Mouse (Mus musculus) urinary bladder, postnatal 4 days (tissue): Measurements from ENCODE around the gene Vmn2r1.

Source experiments
- DNase-seq, 2 experiments: peaks; one replicate each; pipeline ENCODE4 v3.0.0; 2021 to 2022; ENCODE audit warnings: low spot score in 2 of 2

The Vmn2r1 gene

DNA sequence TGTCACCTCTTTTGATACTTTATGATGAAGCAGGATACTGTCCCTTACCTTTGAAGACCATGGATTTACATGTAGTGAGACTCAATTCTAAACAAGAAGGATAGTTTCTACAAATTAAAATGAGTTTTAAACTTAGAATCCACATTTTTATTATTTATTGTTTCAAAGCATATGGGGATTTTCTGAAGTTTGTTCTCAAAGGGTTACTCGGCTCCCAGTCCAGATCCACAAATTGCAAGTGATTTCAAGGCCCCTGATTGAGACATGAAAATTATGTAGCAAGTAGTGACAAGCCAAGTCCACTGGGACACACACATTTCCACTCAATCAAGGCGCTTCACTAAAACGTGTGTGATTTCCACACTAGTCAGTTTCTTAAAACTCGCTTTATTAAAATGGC lies at the start of gene Vmn2r1:
Gene Vmn2r1 (plus strand): TSS at position 301 of the 400 bp plus-strand sequence.
- DNase-seq, result no peak

DNA sequence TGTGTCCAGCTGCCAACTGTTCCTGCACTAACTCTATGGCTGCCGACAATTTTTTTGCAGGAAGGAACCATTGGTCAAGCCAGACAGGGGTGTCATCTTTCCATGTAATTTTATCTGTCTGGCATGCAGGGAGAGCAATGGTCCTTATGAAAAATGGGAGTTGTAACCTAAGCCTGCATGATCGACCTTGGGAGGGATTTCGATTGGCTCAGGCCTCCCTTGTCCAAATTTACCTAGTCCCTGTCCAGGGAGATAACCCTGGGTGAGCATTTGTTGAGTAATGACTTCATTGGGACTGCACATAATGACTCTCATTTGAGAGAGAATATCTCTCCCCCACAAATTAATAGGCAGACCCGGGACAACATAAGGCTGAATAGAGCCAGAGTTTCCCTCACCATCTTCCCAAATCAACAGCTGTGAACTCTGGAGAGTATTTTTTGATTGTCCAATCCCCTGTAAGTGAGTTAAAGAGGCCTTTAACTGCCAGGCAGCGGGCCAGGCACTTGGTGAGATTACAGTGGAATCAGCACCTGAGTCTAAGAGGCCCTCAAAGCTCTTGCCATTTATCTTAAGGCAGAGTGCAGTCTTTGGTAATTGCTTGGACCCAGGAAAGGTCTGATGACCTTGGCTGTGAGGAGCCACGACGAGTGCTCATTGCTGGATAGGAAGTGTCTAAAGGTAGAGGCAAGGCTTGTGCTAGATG lies 43.1 kb upstream of the Vmn2r1 start:
- DNase-seq, result no peak

DNA sequence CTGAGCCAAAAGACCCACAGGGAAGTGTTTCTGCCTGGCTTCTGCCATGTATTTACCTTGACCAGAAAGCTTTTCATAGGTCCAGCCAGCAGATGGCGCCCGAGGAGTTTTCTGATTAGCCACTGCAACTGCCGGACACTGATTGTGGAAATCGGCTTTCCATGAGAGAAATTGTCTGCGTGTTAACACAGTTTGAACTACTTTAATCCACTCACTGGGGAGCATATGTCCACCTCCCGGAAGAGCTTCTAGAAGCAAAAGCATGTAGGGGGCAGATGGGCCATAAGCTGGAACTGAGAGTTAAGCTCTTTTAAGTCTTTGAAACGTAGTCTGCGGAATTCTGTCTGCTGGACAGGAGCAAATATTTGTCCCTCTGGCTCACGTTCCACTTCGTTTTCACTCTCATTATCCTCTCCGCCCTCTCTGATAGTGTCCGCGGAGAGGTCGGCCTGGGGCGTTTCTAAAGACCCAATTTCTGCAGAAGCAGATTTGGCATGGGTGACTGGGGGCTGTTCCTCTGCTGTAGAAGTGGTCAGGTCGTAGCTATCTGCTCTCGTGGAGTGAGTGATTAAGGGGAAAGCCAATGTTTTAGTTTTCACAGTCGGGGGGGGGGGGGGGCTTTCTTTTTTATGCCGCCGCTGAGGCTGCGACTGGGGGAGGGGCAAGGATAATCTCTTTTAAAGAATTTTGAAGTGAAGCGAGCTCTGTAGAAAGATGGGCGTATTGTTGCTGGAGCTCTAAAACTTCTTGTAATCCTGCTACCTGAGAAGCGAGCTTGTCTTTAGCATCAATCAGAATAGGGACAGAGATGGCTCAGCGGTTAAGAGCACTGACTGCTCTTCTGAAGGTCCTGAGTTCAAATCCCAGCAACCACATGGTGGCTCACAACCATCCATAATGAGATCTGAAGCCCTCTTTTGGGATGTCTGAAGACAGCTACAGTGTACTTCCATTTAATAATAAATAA lies 41.2 kb upstream of the Vmn2r1 start:
- DNase-seq, result peak; percentile 74 to 85

DNA sequence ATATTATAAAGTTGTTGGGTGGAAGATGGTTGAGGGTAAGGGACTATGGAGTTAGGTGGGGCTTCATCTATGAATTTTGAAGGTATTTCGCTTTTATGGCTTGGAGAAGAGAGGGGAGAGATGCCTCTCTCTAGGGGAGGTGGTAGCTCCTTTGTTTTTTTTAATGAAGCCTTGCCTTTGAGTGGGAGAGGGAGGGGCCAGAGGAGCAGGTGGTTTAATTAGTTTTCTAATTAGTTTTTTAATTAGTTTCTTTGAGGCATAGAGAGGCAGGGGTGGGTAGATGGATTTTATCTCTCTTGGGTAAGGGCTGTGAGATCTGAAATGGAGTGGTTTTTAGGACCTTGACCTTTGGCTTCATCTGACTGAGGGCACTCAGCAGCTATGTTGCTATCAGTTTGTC lies 31.4 kb downstream of the Vmn2r1 start:
- no peak for DNase-seq

DNA sequence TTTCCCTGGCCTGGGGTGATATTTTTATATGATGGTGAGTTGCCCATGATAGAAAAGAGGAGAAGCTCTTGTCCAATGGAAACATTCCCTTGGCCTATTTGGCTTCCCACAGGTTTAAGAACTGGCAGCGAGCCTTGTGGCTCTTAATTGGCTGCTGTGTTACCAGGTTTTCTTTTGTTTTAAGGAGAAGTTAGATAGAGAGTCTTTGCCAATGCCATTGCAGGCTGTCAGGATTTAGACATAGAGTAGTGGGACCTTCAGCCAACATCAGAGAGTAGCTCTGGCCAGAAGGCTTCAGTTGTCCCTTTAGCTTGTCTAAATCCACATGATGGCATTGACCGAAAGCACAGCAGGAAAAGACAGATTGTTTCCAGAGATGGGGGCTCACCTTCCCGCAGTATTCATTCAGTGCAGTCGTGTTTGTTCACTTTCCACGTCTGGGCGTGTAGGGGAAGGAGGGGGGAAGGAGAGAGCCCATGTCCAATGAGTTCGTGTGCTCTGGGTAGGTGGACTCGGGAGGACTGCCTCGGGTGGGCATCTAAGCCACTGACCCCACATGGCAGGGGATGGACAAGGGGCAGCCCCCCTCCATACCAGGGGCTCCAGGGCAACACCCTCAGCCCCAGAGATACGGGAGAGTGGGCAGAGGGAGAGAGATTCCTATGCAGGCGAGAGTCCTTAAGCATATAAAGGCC lies 32.2 kb downstream of the Vmn2r1 start:
- no peak for DNase-seq

DNA sequence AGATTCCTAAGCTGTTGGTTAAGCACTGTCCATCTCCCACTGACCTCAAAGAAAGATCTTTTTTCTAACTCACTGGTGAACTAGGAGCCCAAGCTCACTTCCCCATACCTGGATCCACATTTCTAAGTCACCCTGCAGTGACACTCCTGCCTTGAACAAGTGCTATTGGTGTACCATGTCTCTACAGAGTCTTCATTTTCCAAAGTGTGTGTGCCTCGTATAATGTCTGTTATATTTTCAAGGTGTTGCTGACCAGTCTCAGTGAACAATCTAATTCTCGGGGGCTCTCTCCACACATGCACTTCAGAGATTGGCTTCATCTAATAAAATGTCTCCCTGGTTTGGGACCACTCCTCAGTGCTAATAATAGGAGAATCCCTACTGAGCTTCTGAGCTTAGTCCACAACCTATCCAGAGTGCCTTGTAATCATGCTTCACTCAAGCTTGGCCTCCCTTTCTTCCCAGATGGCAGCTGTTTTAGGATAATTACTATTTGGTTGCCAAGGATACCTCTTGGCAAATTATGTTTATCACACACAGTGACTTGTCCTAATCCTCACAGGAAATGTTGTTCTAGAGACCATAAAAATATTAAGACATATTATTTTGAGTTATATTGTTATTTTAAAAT lies 60.6 kb downstream of the Vmn2r1 start, which contains the start of gene Vmn2r2:
Gene Vmn2r2 (minus strand): TSS at position 51 of the 631 bp plus-strand sequence.
- DNase-seq, result no peak
